Mouse (Mus musculus) hindbrain, embryonic 14.5 days (tissue): ENCODE measurements at regions not wholly inside any gene's neighbourhood (a gene's known extent, or its start where the extent isn't known, plus 50 kb on each side); places are given as distances from the start of the nearest gene placed in this dataset.

Source experiments
- ATAC-seq: fragments of 200-750 bp; cut with Nextera tagmentation; 2 replicates; pipeline ENCODE4 v1.8.0; 2017; ENCODE audit warnings: moderate number of reproducible peaks, mild to moderate bottlenecking, moderate TSS enrichment, moderate library complexity; ENCODE audit not compliant: low FRiP score
- DNase-seq: peaks from one replicate; pipeline ENCODE4 v3.0.0-alpha.2; 2015; ENCODE audit warnings: low spot score
- H3K27ac ChIP-seq: fragments of 300-500 bp; sonication (generic); 2 replicates; pipeline ENCODE4 v1.5.1; 2014; ENCODE audit warnings: mild to moderate bottlenecking, moderate library complexity
- H3K27me3 ChIP-seq: fragments of 300-500 bp; sonication (generic); 2 replicates; pipeline ENCODE4 v1.6.1; 2014; ENCODE audit warnings: mild to moderate bottlenecking, low read length, mixed read lengths; ENCODE audit not compliant: control insufficient read depth, insufficient read depth
- H3K36me3 ChIP-seq: fragments of 300-500 bp; sonication (generic); replicated peaks from 2 replicates; pipeline ENCODE4 v1.6.1; 2014; ENCODE audit not compliant: control insufficient read depth, insufficient read depth
- H3K4me1 ChIP-seq: fragments of 300-500 bp; sonication (generic); replicated peaks from 2 replicates; pipeline ENCODE4 v1.6.1; 2014; ENCODE audit warnings: antibody characterized with exemption, low read length, mixed read lengths; ENCODE audit not compliant: control insufficient read depth, insufficient read depth
- H3K4me2 ChIP-seq: fragments of 300-500 bp; sonication (generic); replicated peaks from 2 replicates; pipeline ENCODE4 v1.6.1; 2014; ENCODE audit warnings: mild to moderate bottlenecking, moderate library complexity
- H3K4me3 ChIP-seq: fragments of 300-500 bp; sonication (generic); replicated peaks from 2 replicates; pipeline ENCODE4 v1.5.1; 2014; ENCODE audit warnings: mild to moderate bottlenecking, low read length
- H3K9ac ChIP-seq: fragments of 300-500 bp; sonication (generic); 2 replicates; pipeline ENCODE4 v1.6.1; 2014
- H3K9me3 ChIP-seq: fragments of 300-500 bp; sonication (generic); 2 replicates; pipeline ENCODE4 v1.6.1; 2016; ENCODE audit warnings: low read length; ENCODE audit not compliant: control insufficient read depth
- WGBS: fragments of 180-500 bp; shearing (Covaris S2); extraction: QIAGEN DNeasy Blood & Tissue Kit; methylation state at CpG from one replicate; pipeline ENCODE4 v1.1.7; 2014; 5-methylcytosine and 5-hydroxymethylcytosine counted together

DNA sequence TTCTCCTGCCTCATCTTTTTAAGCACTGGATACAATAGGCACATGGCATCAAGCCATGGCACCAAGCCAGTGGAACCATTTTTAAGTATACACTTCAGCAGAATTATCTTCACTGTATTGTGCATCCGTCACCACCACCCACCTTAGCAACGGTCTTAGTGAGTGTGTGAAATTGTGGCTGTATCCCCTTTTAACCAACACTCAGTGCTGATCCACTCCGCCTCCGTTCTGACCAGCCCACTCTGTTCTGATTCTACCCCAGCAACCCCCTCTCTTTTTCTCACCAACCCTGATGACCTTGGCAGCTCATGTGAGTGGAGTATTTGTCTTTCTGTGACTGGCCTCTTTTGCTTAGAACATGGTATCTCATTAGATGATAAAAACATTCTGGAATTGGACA lies 662.2 kb downstream of the Zfp706 start:
- 0 out of 2 replicates have a peak, but pooled peaks have one; percentile 11 for ATAC-seq
- no peaks in the 10 kb centered on the region for H3K27me3 ChIP-seq

DNA sequence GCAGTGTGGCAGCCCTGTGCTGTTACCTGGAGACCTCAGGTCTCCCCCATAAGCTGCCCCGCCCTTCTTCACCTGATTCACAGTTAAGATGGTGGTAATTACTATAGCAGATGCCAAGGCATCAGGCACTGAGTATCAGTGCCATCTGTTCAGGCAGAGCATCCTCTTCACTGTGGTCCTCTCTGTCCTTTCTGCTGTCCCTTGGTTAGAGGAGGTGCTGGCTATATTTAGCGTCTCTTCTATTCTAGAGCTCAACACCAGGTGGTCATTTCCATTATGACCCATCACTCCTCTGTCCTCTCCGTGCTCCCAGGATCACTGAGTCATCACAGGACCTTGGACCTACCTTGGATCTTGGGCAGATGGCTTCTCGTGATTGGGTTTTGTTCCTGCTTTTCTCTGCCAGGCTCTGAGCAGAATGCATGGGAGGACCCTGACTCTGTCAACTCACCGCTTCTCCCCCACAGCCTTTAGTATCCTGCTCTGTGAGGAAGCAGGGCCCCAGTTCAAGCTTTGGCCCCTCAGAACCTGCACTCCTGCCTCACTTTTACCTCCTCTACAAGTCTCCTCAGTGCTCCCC lies 667.5 kb downstream of the Zfp706 start:
- Histone ChIP-seq H3K4me3 (no peak overlapping the region), H3K4me2 (no peak overlapping the region), H3K27ac (no peak overlapping the region), H3K36me3 (no peaks in the 10 kb centered on the region), H3K9me3 (no peaks in the 10 kb centered on the region), H3K27me3 (no peaks in the 10 kb centered on the region), H3K4me1 (no peaks in the 10 kb centered on the region), H3K9ac (no peak overlapping the region)
- DNase-seq (no peak), ATAC-seq (no peak)
- 83% methylated on average over 5 of the region's 5 CpGs for WGBS

More for the DNA sequence above, 662.2 kb downstream of the Zfp706 start:
- no peak for DNase-seq
- Histone ChIP-seq H3K9ac (no peak overlapping the region), H3K4me2 (no peak overlapping the region), H3K27ac (no peak overlapping the region), H3K36me3 (no peaks in the 10 kb centered on the region), H3K4me3 (no peak overlapping the region), H3K9me3 (no peaks in the 10 kb centered on the region), H3K4me1 (no peaks in the 10 kb centered on the region)
- WGBS: 82% methylated on average over 4 of the region's 4 CpGs

DNA sequence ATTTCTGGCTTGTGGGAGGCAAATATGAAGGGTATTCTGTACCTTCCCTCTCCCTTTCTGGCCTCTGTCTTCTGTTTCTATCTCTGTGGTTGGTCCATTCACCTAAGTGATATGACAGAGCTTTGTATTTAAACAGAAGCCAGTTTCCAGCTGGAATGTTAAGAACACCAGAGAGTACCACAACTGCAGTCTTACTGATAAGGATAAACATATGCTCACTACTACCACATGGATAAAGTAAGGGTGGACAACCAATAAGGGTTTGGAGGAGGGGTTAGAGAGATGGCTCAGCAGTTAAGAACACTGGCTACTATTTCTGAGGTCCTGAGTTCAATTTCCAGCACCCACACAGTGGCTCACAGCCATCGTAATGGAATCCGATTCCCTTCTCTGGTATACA lies 668.8 kb downstream of the Zfp706 start:
- no peaks in the 10 kb centered on the region for H3K36me3 ChIP-seq
- H3K27ac ChIP-seq: no peak overlapping the region
- ATAC-seq: no peak
- no peaks in the 10 kb centered on the region for H3K4me1 ChIP-seq
- H3K9me3 ChIP-seq: no peaks in the 10 kb centered on the region
- H3K9ac ChIP-seq: no peak overlapping the region
- H3K4me2 ChIP-seq: no peak overlapping the region
- no peak for DNase-seq
- 88% methylated on average over 2 of the region's 2 CpGs for WGBS
- no peak overlapping the region for H3K4me3 ChIP-seq
- H3K27me3 ChIP-seq: no peaks in the 10 kb centered on the region

GRCm38 (mm10) chr15:36336857-36337256 lies 670.7 kb downstream of the Zfp706 start:
- Histone ChIP-seq H3K9ac (no peak overlapping the region), H3K27ac (no peak overlapping the region), H3K27me3 (no peaks in the 10 kb centered on the region), H3K4me2 (no peak overlapping the region), H3K4me1 (no peaks in the 10 kb centered on the region), H3K9me3 (no peaks in the 10 kb centered on the region), H3K4me3 (no peak overlapping the region), H3K36me3 (no peaks in the 10 kb centered on the region)
- no peak for DNase-seq
- WGBS: 100% methylated on average over 2 of the region's 2 CpGs
- ATAC-seq: no peak

DNA sequence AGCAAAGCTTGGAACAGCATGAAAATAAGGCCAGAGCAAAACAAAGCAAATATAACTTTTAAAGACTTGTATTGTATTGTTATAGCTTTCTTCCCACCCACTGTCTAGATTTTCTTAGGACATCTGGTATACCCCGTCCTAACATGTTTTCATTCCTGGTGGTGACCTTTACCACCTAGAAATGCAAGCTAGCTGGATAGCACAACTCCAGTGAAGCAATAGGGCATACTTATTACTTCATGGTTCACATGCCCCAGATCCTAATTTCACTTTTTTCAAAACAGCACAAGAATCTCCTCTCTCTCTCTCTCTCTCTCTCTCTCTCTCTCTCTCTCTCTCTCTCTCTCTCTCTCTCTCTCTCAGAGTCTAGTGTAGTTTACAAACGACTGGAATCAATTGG lies 672.5 kb downstream of the Zfp706 start:
- no peak overlapping the region for H3K4me3 ChIP-seq
- no peak overlapping the region for H3K27ac ChIP-seq
- no peak overlapping the region for H3K9ac ChIP-seq
- no peaks in the 10 kb centered on the region for H3K4me1 ChIP-seq
- DNase-seq: no peak
- no peaks in the 10 kb centered on the region for H3K9me3 ChIP-seq
- ATAC-seq: no peak
- 76% methylated on average over 2 of the region's 2 CpGs for WGBS
- H3K36me3 ChIP-seq: no peaks in the 10 kb centered on the region
- no peaks in the 10 kb centered on the region for H3K27me3 ChIP-seq
- no peak overlapping the region for H3K4me2 ChIP-seq

- ATAC-seq (no peak), DNase-seq (no peak)
- H3K27ac ChIP-seq: no peak overlapping the region
- no peaks in the 10 kb centered on the region for H3K27me3 ChIP-seq
- H3K9ac ChIP-seq: no peak overlapping the region
- H3K4me3 ChIP-seq: no peak overlapping the region
- 77% methylated on average over 9 of the region's 9 CpGs for WGBS
- no peaks in the 10 kb centered on the region for H3K4me1 ChIP-seq
- H3K36me3 ChIP-seq: no peaks in the 10 kb centered on the region
- H3K9me3 ChIP-seq: no peaks in the 10 kb centered on the region
- no peak overlapping the region for H3K4me2 ChIP-seq
These were observed 673.0 kb downstream of the Zfp706 start for GRCm38 (mm10) chr15:36334436-36335113.

- H3K4me3 ChIP-seq: no peak overlapping the region
- 81% methylated on average over 1 of the region's 1 CpGs for WGBS
- H3K27ac ChIP-seq: no peak overlapping the region
- ATAC-seq (no peak), DNase-seq (no peak)
- no peaks in the 10 kb centered on the region for H3K27me3 ChIP-seq
- H3K9me3 ChIP-seq: no peaks in the 10 kb centered on the region
- H3K9ac ChIP-seq: no peak overlapping the region
- no peaks in the 10 kb centered on the region for H3K4me1 ChIP-seq
- H3K36me3 ChIP-seq: no peaks in the 10 kb centered on the region
- H3K4me2 ChIP-seq: no peak overlapping the region
These were observed 673.7 kb downstream of the Zfp706 start for GRCm38 (mm10) chr15:36333857-36334256.

GRCm38 (mm10) chr15:36333265-36333664 lies 674.3 kb downstream of the Zfp706 start:
- 74% methylated on average over 3 of the region's 3 CpGs for WGBS

More at GRCm38 (mm10) chr15:36333265-36333664, 674.3 kb downstream of the Zfp706 start:
- Histone ChIP-seq H3K4me3 (no peak overlapping the region), H3K36me3 (no peaks in the 10 kb centered on the region), H3K27me3 (no peaks in the 10 kb centered on the region), H3K4me2 (no peak overlapping the region), H3K9ac (no peak overlapping the region), H3K4me1 (no peaks in the 10 kb centered on the region), H3K27ac (no peak overlapping the region), H3K9me3 (no peaks in the 10 kb centered on the region)
- ATAC-seq: no peak
- no peak for DNase-seq
